Mouse (Mus musculus): ENCODE data around the gene Macrod1.

Gene Macrod1

GRCm38 (mm10) chr19:7113574-7113973 lies 57.0 kb downstream of the Macrod1 start:
- DNase-seq (ENCODE audit: low read depth): no peak

DNA sequence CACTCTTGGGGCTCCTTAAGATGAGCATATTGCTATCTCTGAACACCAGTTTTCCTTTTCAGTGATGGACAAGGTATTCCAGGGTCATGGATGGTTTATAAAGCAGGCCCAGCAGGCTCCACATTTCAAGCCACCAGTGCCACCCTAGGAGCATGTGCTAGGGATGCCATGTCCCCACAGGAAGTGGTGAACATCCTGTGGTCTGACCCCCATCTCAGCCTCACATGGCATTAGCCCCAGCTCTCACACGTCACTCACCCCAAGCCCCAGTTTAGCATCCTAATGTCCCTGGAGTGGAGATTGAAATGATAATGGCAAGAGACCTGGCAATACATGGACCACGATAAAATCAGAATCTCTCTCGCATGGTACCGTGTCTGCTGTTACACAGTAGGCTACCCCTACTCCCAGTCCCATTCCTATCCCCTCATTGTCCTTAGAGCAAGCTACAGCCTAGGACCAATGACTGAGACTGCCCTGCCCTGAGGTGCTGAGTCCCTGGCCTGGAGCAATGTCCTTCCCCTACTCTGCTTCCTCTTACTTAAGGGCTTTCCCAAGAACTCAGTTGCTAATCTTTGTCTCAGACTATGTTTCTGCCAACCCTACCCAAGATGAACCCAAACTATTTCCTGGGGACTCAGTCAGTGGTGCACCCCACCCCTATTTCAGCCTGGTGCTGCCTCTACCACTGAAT lies 59.6 kb downstream of the Macrod1 start:
- DNase-seq (ENCODE audit: low read depth): peak; percentile 10

DNA sequence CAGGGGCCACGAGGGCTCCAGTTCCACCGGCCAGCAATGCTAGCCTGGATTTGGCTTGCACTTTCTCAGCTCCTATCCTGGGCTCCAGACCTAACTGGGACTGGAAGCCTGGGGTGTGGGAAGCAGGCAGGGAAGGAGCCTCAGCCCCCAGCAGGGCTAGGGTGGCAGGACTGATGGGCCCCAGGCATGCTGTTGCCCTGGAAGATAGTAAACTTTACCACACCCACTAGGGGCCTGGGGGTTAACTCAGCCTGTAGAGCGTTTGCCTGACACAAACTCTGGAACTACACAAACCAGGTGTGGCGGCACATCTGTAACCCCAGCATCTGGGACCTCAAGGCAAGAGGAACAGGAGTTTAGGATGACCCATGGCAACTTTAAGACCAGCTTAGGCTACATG lies 60.5 kb downstream of the Macrod1 start:
- DNase-seq (ENCODE audit: low read depth): peak; percentile 28

- peak; percentile 41 for DNase-seq (ENCODE audit: low read depth)
These were observed 61.2 kb downstream of the Macrod1 start for GRCm38 (mm10) chr19:7117653-7118307.

- DNase-seq (ENCODE audit: low read depth): no peak
These were observed 64.6 kb downstream of the Macrod1 start for GRCm38 (mm10) chr19:7121252-7121651.

DNA sequence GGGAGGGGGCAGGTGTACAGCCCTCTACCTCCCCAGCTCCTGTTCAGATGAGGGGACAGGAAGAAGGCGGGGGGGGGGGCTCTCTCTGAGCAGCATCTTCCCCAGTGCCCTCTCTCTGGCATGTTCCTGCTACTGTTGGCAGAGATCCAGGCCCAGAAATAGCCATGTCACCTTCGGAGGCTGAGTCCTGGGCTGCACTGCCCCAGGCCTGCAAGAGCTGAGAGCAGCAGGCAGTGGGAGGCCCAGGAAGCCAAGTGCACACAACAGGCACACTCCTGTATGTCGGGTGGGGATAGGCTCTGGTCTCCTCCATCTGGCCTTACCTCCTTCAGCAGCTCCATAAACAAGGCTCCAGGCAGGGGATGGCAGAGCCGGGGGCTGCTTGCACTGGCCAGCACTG lies 65.7 kb downstream of the Macrod1 start:
- DNase-seq (ENCODE audit: low read depth): no peak

- no peak for DNase-seq (ENCODE audit: low read depth)
These were observed 66.2 kb downstream of the Macrod1 start for GRCm38 (mm10) chr19:7122698-7123306.

DNA sequence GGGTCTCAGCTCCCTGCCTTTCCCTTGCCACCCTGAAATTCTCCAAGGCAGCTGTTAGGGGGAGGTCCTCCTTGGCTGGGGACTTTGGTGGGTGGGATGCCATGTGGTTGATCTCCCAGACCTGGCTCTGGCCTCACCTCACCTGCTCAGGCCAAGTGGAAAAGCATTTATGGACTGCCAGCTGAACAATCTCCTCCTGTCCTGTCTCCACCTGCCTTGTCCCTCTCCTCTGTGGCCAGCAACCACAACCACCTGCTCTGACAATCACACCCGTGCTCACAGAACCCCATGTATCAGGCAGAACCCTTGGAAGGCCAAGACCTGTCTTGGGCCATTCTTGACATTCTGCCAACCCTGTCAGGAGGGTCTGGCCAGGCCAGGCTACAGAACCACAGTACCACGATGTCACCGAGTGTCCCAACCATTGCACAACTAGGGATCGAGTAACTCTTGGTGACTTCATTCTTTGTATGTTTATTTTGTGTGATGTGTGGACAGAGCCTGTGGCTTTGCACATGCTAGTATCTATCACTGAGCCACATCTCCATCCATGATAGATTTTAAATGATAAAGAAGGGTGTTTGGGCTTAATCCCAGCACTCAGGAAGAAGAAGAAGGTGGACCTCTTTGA lies 69.0 kb downstream of the Macrod1 start:
- DNase-seq (ENCODE audit: low read depth): no peak

DNA sequence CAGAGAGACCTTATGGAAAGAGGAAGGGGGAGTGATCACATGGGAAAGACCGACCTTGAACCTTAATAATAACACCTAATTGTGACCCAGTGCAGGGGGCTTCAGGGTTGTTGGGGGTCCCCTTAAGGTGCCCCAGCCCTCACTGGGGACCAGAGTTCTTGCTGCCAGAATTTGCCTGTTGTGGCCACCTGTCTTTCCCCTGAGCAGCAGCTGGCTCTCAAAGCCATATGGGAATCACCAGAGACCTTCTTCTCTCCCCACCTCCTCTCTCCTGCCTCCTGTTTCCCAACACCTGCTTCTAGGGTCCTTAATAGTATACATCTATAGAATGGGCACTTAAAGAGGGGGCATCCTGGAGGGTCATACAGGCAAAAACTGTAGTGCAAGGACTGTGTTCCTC lies 69.6 kb downstream of the Macrod1 start:
- no peak for DNase-seq (ENCODE audit: low read depth)

DNA sequence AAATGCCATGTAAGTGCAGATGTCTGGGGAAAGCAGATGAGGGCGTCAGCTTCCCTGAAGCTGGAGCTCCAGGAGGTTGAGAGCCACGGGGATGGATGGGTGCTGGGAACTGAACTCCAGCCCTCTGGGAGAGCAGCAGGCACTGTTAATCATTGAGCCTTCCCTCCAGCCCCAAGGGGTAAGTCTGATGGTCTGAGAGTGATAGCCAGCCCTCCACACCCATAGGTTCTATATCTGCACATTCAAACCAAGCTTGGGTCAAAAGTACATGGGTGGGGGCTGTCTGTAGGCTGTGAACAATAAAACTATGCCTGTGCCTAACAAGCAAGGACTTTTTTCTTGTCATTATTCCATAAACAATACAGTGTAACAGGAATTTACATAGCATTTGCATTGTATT lies 70.3 kb downstream of the Macrod1 start:
- no peak for DNase-seq (ENCODE audit: low read depth)

DNA sequence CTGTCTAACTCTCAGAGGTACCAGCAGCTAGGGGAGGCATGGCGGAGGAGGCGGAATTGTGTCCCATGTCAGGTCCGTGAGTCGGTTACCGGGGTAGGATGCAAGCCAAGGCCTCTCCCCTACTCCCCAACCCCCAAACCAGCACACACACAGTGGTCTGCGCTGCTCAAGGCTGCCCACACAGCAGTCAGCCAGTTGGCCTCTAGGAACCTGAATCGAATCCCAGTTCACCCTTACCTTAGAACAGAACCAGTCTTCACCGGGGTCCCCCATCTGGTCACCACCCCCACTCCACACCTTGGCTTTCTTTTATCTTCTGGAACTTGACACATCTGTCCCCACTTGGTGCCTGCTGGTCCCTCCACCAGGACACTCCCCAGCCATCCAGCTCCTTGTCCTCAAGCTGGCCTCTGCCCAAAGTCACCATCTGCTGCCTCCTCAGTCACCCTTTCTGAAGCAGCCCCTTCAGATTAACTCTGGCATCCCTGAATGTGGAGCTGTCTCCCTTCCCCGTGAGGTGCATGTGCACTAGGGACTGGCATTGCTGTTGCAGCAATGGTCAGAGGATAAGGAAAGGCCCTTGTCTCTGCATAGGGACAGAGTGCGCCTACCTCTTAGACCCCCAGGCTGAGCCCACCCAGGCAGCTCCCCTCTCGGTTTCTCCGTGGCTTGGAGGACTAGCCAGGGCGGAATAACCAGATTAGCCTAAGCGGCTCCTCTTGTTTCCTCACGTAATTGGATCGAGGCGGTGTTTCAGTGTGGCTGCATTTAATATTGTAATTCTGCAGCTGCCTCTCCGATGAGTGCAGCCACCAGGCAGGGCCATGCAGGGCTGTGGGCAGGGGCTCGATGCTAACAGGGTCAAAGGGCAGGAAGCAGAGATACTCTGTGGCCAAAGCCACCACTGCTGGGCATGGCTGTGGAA lies 72.2 kb downstream of the Macrod1 start:
- DNase-seq (ENCODE audit: low read depth): no peak

DNA sequence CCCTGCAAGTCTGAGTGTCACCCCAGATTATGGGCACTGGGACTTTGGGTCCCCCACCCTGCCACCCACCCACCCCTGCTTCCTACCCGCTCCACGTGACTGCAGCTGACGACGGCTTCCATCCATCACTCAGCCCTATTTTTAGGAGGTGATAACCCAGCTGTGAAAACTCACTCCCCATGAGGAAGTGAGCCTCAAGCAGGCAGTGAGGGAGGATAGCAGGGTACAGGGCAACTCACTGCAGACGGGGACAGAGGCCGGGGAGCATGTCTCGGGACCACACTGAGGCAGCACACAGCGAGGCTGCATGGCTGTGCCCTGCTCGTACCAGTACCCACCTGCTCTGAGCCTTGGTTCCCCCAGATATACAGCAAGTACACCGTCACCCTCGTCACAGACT lies 73.7 kb downstream of the Macrod1 start:
- DNase-seq (ENCODE audit: low read depth): no peak

- no peak for DNase-seq (ENCODE audit: low read depth)
These were observed 76.8 kb downstream of the Macrod1 start for GRCm38 (mm10) chr19:7133436-7133835.

- no peak for DNase-seq (ENCODE audit: low read depth)
These were observed 78.1 kb downstream of the Macrod1 start for GRCm38 (mm10) chr19:7134631-7135091.

DNA sequence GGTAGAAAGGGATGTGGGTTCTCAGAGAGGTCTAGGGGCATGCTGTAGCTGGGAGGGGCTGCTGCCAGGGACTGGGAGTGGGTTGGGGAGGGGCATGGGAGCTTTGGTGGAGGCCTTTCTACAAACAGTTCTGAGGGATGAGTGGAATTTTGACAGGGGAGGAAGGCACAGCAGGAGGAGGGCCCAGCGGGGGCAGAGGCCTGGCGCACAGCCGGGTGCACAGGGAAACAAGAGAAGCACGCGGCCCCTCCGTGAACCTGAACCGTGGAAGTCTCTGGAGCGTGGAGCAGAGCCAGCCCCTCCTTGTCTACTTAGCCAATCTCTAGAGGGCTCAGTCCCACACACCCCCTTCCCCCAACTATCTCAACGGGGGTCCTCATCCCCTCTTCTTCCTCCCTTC lies 78.9 kb downstream of the Macrod1 start:
- no peak for DNase-seq (ENCODE audit: low read depth)

DNA sequence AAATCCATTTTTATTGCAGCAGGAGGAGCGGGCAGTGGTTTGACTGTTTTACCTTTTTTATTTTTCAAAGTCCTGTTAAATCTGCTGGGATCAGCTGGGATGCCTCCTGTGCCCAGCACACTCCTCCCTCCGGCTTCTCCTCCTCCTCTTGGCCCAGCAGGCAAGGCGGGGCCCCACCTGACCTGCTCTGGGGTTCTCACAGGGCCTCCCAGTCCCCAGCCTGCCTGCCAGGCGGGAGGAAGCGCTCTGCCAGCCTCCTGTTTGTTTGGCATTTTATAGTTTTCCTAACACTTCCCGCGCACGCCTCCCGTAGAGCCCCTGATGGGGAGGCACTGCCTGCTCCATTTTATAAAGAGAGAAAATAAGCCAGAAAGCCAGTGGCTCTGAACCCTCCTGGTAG lies 79.4 kb downstream of the Macrod1 start:
- no peak for DNase-seq (ENCODE audit: low read depth)

GRCm38 (mm10) chr19:7136714-7137498 lies 80.3 kb downstream of the Macrod1 start:
- no peak for DNase-seq (ENCODE audit: low read depth)

DNA sequence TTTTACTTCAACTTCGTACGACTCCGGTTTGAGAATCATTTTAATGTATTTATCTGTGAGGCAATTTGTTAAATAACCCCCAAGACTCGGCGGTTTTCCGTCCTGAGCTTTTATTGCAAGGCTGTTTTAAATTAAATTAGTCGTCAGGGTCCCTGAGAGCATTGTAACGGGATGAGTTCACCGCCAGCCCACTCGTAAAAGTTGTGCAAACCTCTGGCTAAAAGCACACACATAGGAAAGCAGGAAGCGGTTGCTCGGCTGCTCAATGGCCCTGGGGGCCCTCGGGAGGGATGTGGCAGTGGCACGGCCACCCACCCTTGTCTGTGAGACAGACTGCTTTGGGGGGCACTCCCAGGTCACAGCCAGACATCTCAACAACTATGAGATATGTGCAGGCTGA lies 81.7 kb downstream of the Macrod1 start:
- no peak for DNase-seq (ENCODE audit: low read depth)

DNA sequence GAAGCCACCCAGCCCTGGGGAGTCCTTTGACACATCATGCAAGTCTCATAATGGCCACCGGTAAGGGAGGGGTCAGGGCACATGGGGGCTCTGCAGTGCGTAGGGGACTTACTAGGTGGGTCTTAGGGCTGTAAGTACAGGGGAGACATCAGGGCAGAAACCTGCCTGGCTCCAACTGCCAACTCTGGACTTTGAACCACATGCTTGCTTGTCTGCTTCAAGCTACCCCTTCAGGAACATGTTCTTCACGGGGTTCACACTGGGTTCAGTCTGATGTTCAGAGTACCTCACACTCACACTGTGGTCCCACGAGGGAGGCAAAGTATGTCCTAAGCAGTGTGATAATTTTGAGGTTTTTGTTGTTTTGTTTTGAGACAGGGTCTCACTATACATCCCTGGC lies 82.7 kb downstream of the Macrod1 start:
- no peak for DNase-seq (ENCODE audit: low read depth)

GRCm38 (mm10) chr19:7140373-7140772 lies 83.8 kb downstream of the Macrod1 start:
- DNase-seq (ENCODE audit: low read depth): no peak

DNA sequence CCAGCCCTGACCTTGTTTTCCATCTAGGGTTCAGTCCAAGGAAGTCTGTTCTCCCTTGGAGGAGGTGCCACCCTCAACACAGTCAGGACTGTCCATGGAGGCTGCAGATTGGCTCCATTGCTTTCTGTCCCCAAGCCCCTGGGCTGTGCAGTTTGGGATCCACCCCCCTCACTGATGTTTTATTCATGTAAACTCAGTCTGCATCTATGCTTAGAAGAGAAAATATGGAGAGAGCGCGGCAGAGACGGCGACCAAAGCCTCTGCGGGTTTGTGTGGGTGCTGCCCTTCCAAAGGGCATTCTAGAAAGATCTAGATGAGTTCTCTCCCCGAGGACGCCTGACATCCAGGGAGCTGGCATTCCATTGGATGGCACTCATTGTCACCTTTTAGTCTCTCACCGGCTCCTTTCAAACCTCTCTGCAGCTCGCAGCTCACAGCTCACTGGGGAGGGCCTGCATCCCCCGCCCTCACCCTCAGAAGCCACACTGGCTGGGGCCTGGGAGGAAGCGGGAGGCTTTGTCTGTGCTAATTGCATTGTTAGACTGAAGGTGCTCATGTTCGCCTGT lies 84.3 kb downstream of the Macrod1 start:
- no peak for DNase-seq (ENCODE audit: low read depth)

Measured in c-Kit-positive CD71-positive TER-119-negative erythroid progenitor cells, embryonic 14.5 days (primary cell).